Mouse (Mus musculus) left cerebral cortex, postnatal 25 days (tissue): ENCODE measurements around the gene Fam19a5. TPM values are rescaled to one million over a fixed set of nuclear protein-coding genes. Genes with fewer than 3 reads are reported as not detected.

ENCODE experiments used
- DNase-seq, 2 experiments: peaks; one replicate each; pipeline ENCODE4 v3.0.0; 2022; ENCODE audit warnings: low spot score in 2 of 2, mixed read lengths in 1 of 2
- intact Hi-C: fragments of 180-260 bp; cut with DNase I; formaldehyde crosslinking; loops from one replicate; pipeline ENCODE4 v1.15.1; 2025
- total RNA-seq, 2 experiments: library from RNA; stranded (reverse); gene quantifications; 2 replicates each; pipeline ENCODE4 v1.2.3; 2021

The Fam19a5 gene
- total RNA-seq, 2 experiments from 2014 or later: 121 to 123 TPM

DNA sequence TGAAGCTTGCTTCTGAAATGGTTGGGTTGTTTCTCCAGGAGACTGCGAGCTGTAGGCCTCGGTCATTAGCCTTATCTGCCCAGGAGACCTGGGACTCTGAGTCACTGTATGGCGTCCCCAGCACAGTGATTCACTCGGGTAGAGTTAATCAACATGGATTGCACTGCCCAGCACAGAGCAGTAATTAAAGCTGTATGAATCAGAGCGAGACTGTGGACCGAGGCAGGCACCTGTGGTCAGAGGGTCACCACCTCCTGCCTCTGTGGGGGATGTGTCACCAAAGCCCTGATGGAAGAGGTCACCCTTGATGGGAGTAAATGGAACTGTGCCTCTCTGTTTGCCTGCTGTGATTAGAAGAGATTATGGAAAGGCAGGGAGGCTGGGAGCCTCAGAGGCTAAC, 110.5 kb downstream of the Fam19a5 start:
- DNase-seq: no peak
- intact Hi-C loops: no loop called here

- DNase-seq: no peak
- intact Hi-C loops: no loop called here
These were observed 112.5 kb downstream of the Fam19a5 start for GRCm38 (mm10) chr15:87656496-87657155.

DNA sequence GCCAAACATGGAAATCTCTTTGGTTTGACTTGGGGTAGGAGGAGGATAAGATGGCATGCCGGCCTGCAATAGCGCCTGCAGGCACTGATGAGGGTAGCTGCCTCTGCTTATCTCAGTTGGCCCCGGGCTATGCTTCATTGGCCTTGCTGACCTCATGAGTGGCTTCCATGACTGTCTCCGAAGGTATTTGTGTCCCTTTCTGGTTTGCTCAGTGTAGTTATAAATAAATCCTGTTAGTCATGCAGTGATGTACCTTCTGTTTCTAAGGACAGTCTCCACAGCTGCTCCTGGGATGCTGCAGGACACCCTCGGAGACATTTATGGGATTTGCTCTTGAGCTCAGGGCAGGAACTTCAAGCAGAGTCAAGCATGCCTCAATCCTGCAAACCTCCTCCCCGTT, 115.6 kb downstream of the Fam19a5 start:
- intact Hi-C loops: no loop called here
- DNase-seq: peak in 1 of 2 experiments; percentile 53

GRCm38 (mm10) chr15:87661954-87662353, 117.9 kb downstream of the Fam19a5 start:
- intact Hi-C loops: loop anchor here (1.0 kb wide), 1 partner anchor 37 kb away; no protein-coding TSS in a partner anchor
- peak in 1 of 2 experiments; percentile 93 for DNase-seq

GRCm38 (mm10) chr15:87666041-87666750, 122.1 kb downstream of the Fam19a5 start:
- intact Hi-C loops: no loop called here

DNA sequence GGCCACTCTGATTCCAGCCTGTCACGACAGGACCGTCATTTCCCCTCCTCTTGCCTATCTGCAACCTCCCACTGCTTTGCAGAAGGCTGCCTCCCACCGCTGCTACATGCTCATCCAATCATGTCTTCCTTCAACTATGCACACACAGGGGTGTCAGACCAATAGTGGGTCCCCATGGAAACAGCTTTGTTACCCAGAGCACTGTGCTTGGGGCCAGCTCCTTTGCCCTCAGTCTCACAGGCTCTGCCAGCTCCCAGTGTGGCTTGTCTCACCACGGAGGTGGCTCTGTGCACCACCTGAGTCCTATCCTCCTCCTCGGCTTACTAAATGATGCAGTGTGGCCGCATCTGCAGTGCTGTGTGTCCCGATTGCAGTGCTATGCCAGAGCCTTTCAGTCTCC, 123.3 kb downstream of the Fam19a5 start:
- intact Hi-C loops: no loop called here
- DNase-seq: peak in 1 of 2 experiments; percentile 59

More at GRCm38 (mm10) chr15:87666041-87666750, 122.1 kb downstream of the Fam19a5 start:
- no peak for DNase-seq

GRCm38 (mm10) chr15:87668112-87668511, 124.0 kb downstream of the Fam19a5 start:
- intact Hi-C loops: no loop called here
- DNase-seq: peak in 1 of 2 experiments; percentile 44

GRCm38 (mm10) chr15:87671929-87672328, 127.8 kb downstream of the Fam19a5 start:
- intact Hi-C loops: no loop called here
- DNase-seq: no peak

DNA sequence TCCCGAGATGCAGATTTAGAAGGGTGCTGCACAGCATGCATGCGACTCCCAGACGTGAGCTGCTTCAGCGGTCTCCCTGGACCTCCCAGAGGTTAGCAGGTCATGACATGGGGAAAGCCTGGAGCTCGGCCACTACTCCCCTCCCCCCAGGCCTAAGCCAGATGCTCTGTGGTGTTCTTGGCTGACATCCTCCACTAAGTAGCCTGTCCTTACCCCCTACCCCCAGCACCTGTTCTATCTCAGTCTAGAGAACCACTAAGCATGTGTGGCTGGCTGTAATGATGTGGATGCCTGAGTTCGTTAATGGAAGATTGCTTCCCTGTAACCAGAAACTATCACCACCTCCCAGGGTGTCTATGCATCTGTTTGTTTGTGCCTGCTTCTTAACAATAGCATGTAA, 134.6 kb downstream of the Fam19a5 start:
- intact Hi-C loops: no loop called here
- DNase-seq: no peak

DNA sequence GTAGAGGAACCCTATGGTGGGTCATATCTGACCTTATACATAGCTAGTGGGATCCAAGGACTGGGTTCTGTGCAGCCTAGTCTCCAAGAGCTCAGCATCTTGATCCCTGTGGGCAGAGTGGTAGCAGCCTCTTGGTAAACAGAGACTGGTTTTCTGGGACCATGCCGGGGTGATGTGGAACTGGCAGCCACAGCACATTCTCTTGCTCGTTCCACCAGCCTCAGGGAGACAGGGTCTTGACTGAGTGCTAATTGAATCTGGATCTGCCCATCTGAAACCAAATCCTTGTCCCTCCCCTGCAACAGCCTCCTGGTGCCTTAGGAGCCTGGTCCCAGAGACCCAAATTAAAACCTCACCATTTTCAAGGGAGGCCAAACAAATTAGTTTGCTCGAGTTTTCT, 138.3 kb downstream of the Fam19a5 start:
- intact Hi-C loops: no loop called here
- peak in 1 of 2 experiments; percentile 19 for DNase-seq

- intact Hi-C loops: no loop called here
- no peak for DNase-seq
These were observed 142.4 kb downstream of the Fam19a5 start for GRCm38 (mm10) chr15:87686415-87687040.

DNA sequence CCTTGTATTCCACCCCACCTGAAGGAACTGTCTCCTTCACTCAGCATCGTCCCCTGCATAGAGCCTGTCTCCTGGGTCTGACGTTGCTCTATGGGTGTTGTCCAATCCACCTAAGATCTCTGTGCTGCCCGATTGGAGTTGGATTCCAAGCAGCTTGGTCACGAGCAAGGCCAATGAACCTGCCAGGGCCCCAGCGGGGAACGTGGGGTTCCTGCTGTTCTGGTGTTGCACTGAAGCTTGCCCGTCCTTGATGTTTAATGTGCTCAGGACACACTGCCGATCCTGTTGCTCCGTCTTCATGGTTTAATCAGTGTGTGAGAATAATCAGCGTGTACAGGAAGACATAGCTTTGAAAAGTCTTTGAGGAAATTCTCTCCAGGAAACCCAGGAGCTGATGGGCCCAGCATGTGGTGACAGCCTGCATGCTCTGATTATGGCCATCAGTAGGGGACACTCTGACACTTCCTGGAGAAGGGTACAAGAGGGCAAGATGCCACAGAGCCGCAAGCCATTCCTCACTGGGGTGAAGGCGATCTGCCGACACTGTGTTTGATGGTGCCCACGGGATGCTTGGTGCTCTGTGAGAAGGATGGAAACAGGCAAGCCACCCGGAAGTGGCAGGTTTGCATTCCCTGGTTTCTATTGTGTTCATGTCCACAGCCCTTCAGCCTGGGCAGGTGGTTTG, 147.3 kb downstream of the Fam19a5 start:
- DNase-seq: no peak
- intact Hi-C loops: no loop called here

DNA sequence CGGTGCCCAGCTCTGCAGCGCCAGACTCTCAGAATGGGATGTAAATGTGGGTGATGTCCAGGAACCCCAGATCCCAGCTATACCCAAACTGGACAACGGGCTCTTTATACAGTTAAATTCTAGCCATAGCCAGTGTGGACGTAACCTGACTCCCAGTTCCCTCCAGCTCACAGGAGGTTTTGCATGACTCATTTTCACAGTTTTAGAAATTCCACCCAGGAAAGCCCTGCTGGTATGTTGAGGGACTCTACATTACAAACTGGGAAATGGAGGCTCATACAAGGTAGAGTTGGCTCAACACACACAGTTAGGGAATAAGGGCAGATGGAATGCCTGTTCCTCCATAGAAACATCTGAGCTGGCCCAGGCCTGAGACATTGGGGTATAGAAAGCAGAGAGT, 147.9 kb downstream of the Fam19a5 start:
- peak in 1 of 2 experiments; percentile 46 for DNase-seq
- intact Hi-C loops: no loop called here

DNA sequence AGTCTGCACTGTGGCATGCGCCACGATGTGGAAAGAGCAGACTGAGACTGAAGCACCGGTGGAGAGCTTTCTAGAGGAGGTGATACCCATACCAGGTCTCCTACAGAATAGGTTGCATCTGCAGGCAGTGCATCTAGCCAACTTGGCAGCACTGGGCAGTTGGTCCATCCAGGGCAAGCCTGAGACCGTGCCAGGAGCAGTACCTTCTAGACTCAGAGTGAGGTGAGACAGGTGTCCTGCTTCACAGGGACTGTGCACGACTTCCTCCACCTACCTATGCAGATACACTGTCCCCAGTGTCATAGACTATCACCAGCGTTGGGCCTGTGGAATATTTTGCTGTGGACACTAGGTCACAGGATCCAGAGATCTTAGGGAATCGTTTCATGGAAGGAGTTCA, 148.3 kb downstream of the Fam19a5 start:
- intact Hi-C loops: no loop called here
- no peak for DNase-seq

DNA sequence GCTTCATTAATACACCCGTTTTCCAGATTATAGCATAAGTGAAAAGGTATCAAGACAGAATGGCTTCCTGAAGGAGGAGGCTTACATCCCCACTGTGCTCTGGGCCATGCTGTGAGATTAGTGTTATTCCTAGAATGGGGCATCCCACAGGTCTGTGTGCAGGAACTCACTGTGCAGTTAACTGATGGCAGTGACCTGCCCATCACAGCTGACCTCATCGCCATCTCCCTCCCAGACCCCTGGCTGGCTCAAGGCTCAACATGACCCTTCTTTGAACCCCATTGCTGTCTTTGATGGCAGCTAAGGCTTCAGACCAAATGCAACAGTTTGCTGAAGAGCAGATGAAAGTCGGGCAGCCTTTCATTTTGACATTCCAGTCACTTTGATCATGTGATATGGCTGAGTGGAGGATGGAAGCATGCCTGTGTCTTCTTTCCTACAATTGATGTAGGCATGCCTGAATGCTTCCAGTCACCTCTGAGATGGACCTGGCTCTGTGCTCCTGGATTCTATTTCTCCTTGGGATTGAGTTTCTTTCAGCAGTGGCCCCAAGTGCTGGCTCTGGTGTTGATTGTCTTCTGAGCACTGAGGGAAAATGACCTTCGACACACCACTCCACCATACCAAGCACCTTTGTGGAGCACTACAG, 148.9 kb downstream of the Fam19a5 start:
- intact Hi-C loops: no loop called here
- DNase-seq: no peak

- intact Hi-C loops: no loop called here
- DNase-seq: no peak
These were observed 153.4 kb downstream of the Fam19a5 start for GRCm38 (mm10) chr15:87697433-87697996.

GRCm38 (mm10) chr15:87698562-87699320, 154.6 kb downstream of the Fam19a5 start:
- intact Hi-C loops: no loop called here
- DNase-seq: peak in 1 of 2 experiments; percentile 30

DNA sequence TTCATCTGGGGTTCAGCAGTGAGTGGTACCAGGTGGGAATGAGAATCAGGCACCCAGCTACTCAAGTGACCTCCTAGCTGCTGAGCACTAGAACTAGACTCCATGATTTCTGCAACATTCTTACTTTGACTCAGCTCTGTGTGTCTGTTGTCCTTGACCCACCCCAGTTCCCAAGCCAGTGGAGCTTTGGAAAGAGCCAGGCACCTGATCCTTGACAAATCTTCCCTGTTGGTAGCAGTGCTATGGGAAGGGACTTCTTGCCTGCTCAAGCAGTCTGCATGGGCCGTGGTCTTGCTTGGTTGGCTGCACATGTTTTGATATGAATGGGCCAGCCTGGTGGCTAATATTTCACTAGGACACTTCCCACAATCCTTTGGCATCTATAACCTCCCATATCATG, 158.7 kb downstream of the Fam19a5 start:
- no peak for DNase-seq
- intact Hi-C loops: no loop called here

DNA sequence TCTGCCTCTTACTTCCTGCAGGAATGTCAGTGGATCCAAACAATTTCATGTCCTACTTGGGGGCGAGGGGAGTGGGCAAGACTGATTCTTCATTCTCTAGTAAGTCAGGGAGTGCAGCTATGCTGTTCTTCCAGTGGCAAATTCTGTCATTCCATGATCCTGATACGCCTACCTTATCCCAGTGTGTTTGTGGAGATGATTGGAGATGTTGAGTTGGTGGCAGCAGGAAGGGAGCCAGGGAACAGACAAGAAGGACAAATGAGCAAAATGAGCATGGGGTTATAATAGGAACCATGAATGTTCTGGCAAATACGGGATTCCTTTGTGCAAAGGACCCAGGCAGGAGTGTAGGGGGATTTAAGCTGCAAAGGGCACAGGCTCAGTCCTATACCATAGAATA, 159.2 kb downstream of the Fam19a5 start:
- intact Hi-C loops: no loop called here
- DNase-seq: peak in 1 of 2 experiments; percentile 59
